Mouse (Mus musculus): ENCODE results near the gene Myo3a. TPM values are rescaled to one million over a fixed set of nuclear protein-coding genes. Genes with fewer than 3 reads are reported as not detected.

Gene Myo3a
- not detected in 4 replicates for total RNA-seq (2023)

DNA sequence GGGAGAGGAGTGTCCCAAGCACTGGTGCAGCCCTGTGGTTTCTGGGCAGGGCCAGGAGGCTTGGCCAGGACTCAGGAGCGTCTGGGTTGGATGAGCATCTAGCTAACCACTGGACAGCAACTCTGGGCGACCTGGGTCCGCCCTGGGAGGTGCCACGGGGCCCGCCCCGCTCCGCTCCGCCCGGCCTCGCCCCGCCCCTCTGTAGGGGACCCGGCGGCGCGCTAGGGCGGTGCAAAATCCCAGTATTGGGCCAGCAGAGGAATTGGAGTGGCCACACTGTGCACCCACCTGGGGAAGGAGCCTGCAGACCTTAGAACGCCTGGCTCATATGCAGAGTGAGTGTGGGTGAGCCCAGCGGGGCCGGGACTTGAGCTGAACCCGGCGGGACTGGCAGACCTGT is at the start of gene Myo3a:
Gene Myo3a (plus strand): TSS at position 196 of the 400 bp plus-strand sequence.

DNA sequence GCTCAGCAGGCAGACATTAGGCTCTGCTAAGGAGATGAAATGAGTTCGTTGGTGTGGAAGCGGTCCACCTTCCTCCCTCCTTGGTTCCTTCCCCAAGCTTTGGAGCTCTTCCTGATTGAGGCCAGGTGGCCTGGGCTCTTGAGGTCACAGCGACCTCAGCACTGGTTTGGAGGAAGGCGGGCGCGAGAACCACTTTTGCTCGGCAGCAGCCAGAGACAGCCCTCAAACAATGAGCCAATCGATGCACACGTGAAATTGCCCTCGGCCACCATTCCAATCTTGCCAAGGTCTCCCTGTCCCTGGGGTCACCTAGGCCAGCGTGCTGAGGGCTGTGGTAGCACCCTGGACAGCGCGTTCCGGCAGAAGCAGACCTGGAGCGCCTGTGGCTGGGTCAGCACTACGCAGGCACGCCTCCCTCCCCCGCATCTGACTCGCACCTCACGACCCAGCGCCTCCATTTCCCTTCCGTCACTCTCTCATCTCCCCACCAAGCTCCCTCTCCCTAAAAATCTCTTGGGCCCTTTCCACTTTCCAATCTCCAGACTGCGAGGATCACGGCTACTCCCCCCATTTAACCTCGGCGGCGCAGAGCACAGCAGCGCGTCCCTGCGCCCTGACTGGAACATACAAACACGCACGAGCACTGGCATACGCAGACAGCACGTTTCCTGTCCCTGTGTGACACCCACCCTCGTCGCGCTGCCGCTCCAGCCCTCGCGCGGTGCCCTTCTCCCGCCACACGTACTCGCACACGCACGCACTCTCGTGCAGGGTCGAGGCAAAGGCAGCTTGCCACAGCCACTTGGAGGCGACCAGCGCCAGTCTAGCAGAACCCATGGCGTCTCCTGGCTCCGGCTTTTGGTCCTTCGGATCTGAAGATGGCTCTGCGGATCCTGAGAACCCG is 394.8 kb downstream of the Myo3a start, which contains the start of gene Gad2:
Gene Gad2 (plus strand): TSS at position 378 of the 904 bp plus-strand sequence.

Measured in B cell, adult 62 days (primary cell).